Mouse (Mus musculus) T-helper 2 cell (primary cell): ENCODE measurements at regions not wholly inside any gene's neighbourhood (a gene's known extent, or its start where the extent isn't known, plus 50 kb on each side); places are given as distances from the start of the nearest gene placed in this dataset.

Source experiments
- in situ Hi-C: fragments of 300-600 bp; cut with MboI, MseI; formaldehyde crosslinking; loops from one replicate; pipeline ENCODE4 v1.15.1; 2025; ENCODE audit warnings: high pct_unique_total_duplicates

GRCm38 (mm10) chrX:14273628-14274337 is 62.8 kb downstream of the H2al1n start:
- in situ Hi-C loops = no loop called here

- in situ Hi-C loops = no loop called here
Observed at GRCm38 (mm10) chrX:14279312-14279711, 68.4 kb downstream of the H2al1n start.

- in situ Hi-C loops = loop anchor here (10.0 kb wide), 1 partner anchor 905 kb away; no protein-coding TSS in a partner anchor
Observed at GRCm38 (mm10) chrX:14279736-14280135, 68.8 kb downstream of the H2al1n start.

- in situ Hi-C loops = no loop called here
Observed at GRCm38 (mm10) chrX:14294890-14295289, 83.9 kb downstream of the H2al1n start.

GRCm38 (mm10) chrX:14302125-14302524 is 91.2 kb downstream of the H2al1n start:
- in situ Hi-C loops = no loop called here

- in situ Hi-C loops = no loop called here
Observed at GRCm38 (mm10) chrX:14312746-14313145, 101.8 kb downstream of the H2al1n start.

GRCm38 (mm10) chrX:14352416-14352815 is 141.5 kb downstream of the H2al1n start:
- in situ Hi-C loops = no loop called here

GRCm38 (mm10) chrX:14353366-14353765 is 142.4 kb downstream of the H2al1n start:
- in situ Hi-C loops = no loop called here

GRCm38 (mm10) chrX:14356466-14357030 is 145.6 kb downstream of the H2al1n start:
- in situ Hi-C loops = no loop called here
